Mouse (Mus musculus) ES-E14 (cell line): ENCODE data around the gene Haus8. TPM values are rescaled to one million over a fixed set of nuclear protein-coding genes. Genes with fewer than 3 reads are reported as not detected.

ENCODE experiments used
- DNase-seq: peaks from one replicate; pipeline ENCODE4 v3.0.0-alpha.2; 2013; ENCODE audit warnings: low read depth, low spot score
- H3K27ac ChIP-seq: 2 replicates; pipeline ENCODE4 v1.5.1; 2012; ENCODE audit warnings: low read depth, mild to moderate bottlenecking, low read length, moderate library complexity, mixed read lengths; ENCODE audit not compliant: poor library complexity, insufficient read depth, severe bottlenecking
- H3K36me3 ChIP-seq: 2 replicates; pipeline ENCODE4 v1.6.1; 2012; ENCODE audit warnings: mild to moderate bottlenecking, low read length, moderate library complexity, mixed read lengths; ENCODE audit not compliant: control insufficient read depth, poor library complexity, insufficient read depth, severe bottlenecking
- H3K4me1 ChIP-seq, 2 experiments: fragments of 150-350 bp in 1 of 2; sonication (generic) in 1 of 2; 2 replicates each; pipeline ENCODE4 v1.6.1; 2012; ENCODE audit warnings: low read length in 2 of 2, mild to moderate bottlenecking in 1 of 2, mixed read lengths in 1 of 2; ENCODE audit not compliant: control insufficient read depth in 2 of 2, insufficient read depth in 2 of 2, poor library complexity in 1 of 2
- H3K4me3 ChIP-seq, 2 experiments: fragments of 150-350 bp in 1 of 2; sonication (generic) in 1 of 2; 2 replicates each; pipeline ENCODE4 v1.5.1; 2012; ENCODE audit warnings: low read length in 2 of 2, low read depth in 1 of 2, mild to moderate bottlenecking in 1 of 2, mixed read lengths in 1 of 2; ENCODE audit not compliant: insufficient read depth in 1 of 2, poor library complexity in 1 of 2, severe bottlenecking in 1 of 2
- H3K9ac ChIP-seq: 2 replicates; pipeline ENCODE4 v1.6.1; 2012; ENCODE audit warnings: low read depth, mild to moderate bottlenecking, low read length, mixed read lengths; ENCODE audit not compliant: poor library complexity, insufficient read depth, severe bottlenecking
- H3K9me3 ChIP-seq: fragments of 150-350 bp; sonication (generic); 2 replicates; pipeline ENCODE4 v1.6.1; 2012; ENCODE audit warnings: low read depth, mild to moderate bottlenecking, low read length; ENCODE audit not compliant: control insufficient read depth, insufficient read depth
- CHD2 ChIP-seq: IDR thresholded peaks from 2 replicates; pipeline ENCODE4 v1.6.1; 2014; ENCODE audit warnings: mild to moderate bottlenecking, low read depth, low read length, inconsistent platforms
- HCFC1 ChIP-seq: IDR thresholded peaks from 2 replicates; pipeline ENCODE4 v1.6.1; 2012; ENCODE audit warnings: low read length, inconsistent platforms, borderline replicate concordance; ENCODE audit not compliant: insufficient read depth
- MAFK ChIP-seq: IDR thresholded peaks from 2 replicates; pipeline ENCODE4 v1.6.1; 2014; ENCODE audit warnings: mild to moderate bottlenecking, low read depth, low read length, inconsistent platforms; ENCODE audit not compliant: insufficient read depth
- ZC3H11A ChIP-seq: IDR thresholded peaks from 2 replicates; pipeline ENCODE4 v1.6.1; 2012; ENCODE audit warnings: low read depth, mild to moderate bottlenecking, inconsistent platforms, low read length, borderline replicate concordance
- ZNF384 ChIP-seq: IDR thresholded peaks from 2 replicates; pipeline ENCODE4 v1.6.1; 2012; ENCODE audit warnings: low read depth, low read length, inconsistent platforms
- in situ Hi-C, 2 experiments: fragments of 600-800 bp; cut with MboI; formaldehyde crosslinking; loops; one replicate each; pipeline ENCODE4 v1.15.1; 2025; ENCODE audit warnings: low sequenced_read_pairs in 2 of 2, inconsistent platforms in 1 of 2; ENCODE audit not compliant: unreplicated experiment in 2 of 2
- total RNA-seq: library from RNA; depleted of rRNA; stranded (reverse); fragments of 300-350 nt; gene quantifications from 2 replicates; pipeline ENCODE4 v1.2.3, GENCODE M21; 2012

The Haus8 gene
- total RNA-seq, 1 experiment: 39.3 TPM

- Histone ChIP-seq H3K4me3 (no peak overlapping the region), H3K27ac (no peak overlapping the region), H3K4me1 (peaks cover 0 to 2% of the 10 kb centered on the region in 2 experiments; a peak in 1 of 4 replicates), H3K36me3 (no peaks in the 10 kb centered on the region; the same call in 1 of the 2 replicates), H3K9ac (no peak overlapping the region), H3K9me3 (no peaks in the 10 kb centered on the region)
- TF ChIP-seq CHD2 (no peak), HCFC1 (no peak), ZC3H11A (no peak), MAFK (no peak)
- no peak for DNase-seq
- in situ Hi-C loops: no loop called here
Measured at GRCm38 (mm10) chr8:71305988-71306387, 33.3 kb upstream of the Haus8 start.

GRCm38 (mm10) chr8:71303632-71304031, 30.9 kb upstream of the Haus8 start:
- no peak for DNase-seq
- Histone ChIP-seq H3K9ac (no peak overlapping the region), H3K36me3 (no peaks in the 10 kb centered on the region; the same call in 1 of the 2 replicates), H3K4me3 (no peak overlapping the region), H3K4me1 (peaks cover 0 to 2% of the 10 kb centered on the region in 2 experiments; a peak in 1 of 4 replicates), H3K9me3 (no peaks in the 10 kb centered on the region), H3K27ac (no peak overlapping the region)
- TF ChIP-seq HCFC1 (no peak), ZC3H11A (no peak), CHD2 (no peak), MAFK (no peak), ZNF384 (no peak)
- in situ Hi-C loops: no loop called here

- Histone ChIP-seq H3K4me1 (peaks cover 0 to 2% of the 10 kb centered on the region in 2 experiments; a peak in 1 of 4 replicates), H3K27ac (no peak overlapping the region), H3K36me3 (no peaks in the 10 kb centered on the region; the same call in 1 of the 2 replicates), H3K9ac (no peak overlapping the region), H3K4me3 (no peak overlapping the region), H3K9me3 (no peaks in the 10 kb centered on the region)
- in situ Hi-C loops: no loop called here
- TF ChIP-seq ZNF384: no peak
- no peak for TF ChIP-seq ZC3H11A
- no peak for TF ChIP-seq HCFC1
- no peak for DNase-seq
Measured at GRCm38 (mm10) chr8:71302788-71303187, 30.1 kb upstream of the Haus8 start.

GRCm38 (mm10) chr8:71299716-71300115, 27.0 kb upstream of the Haus8 start:
- no peak for DNase-seq
- Histone ChIP-seq H3K4me3 (no peak overlapping the region), H3K27ac (no peak overlapping the region), H3K9me3 (no peaks in the 10 kb centered on the region), H3K4me1 (no peaks in the 10 kb centered on the region), H3K36me3 (no peaks in the 10 kb centered on the region; the same call in 1 of the 2 replicates), H3K9ac (no peak overlapping the region)
- TF ChIP-seq HCFC1: no peak
- in situ Hi-C loops: no loop called here

- Histone ChIP-seq H3K27ac (no peak overlapping the region), H3K4me3 (no peak overlapping the region), H3K9ac (no peak overlapping the region), H3K4me1 (no peaks in the 10 kb centered on the region), H3K9me3 (no peaks in the 10 kb centered on the region), H3K36me3 (no peaks in the 10 kb centered on the region; the same call in 1 of the 2 replicates)
- in situ Hi-C loops: no loop called here
- TF ChIP-seq MAFK (no peak), ZNF384 (no peak), CHD2 (no peak), HCFC1 (no peak), ZC3H11A (no peak)
- no peak for DNase-seq
Measured at GRCm38 (mm10) chr8:71297439-71297838, 24.7 kb upstream of the Haus8 start.
